Mouse (Mus musculus): ENCODE measurements around the gene Nudt9.

DNA sequence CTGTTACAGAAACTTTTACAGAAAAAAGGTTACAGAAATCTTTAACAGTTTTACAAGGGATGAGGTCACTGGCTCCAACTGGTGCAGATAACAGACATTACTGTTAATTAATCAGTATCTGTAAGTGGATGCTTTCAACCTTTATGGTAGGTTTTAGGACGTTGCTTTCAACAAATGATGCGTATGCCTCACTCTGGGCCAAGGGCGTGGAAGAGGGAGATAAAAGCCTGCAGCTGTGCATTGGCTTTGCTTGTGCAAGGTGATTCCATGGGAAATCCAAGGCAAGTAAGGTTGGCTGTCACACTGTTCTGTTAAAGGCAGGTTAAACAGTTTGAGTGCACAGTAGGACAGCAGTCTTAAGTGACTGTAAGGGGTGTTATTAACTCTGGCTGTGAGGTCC lies 39.3 kb upstream of the Nudt9 start:
- TF ChIP-seq CTCF (IDR thresholded peaks at IDR 0.05; ENCODE audit: borderline replicate concordance, extremely low read depth, insufficient read depth, insufficient read length) (no peak), POLR2A (IDR thresholded peaks at IDR 0.05; ENCODE audit: borderline replicate concordance, extremely low read depth, insufficient read depth, insufficient read length, poor library complexity, severe bottlenecking) (no peak)

Data from brain, embryonic 14.5 days (tissue).